Mouse (Mus musculus) heart, adult 2 months (tissue): ENCODE measurements around the gene Sim1. TPM values are rescaled to one million over a fixed set of nuclear protein-coding genes. Genes with fewer than 3 reads are reported as not detected.

Experiments used
- DNase-seq, 2 experiments: peaks; one replicate each; pipeline ENCODE4 v3.0.0; 2021
- H3K27ac ChIP-seq: fragments of 200-600 bp; 2 replicates; pipeline ENCODE4 v1.8.1; 2022
- H3K27me3 ChIP-seq: fragments of 200-500 bp; 2 replicates; pipeline ENCODE4 v1.6.1; 2012; ENCODE audit warnings: mild to moderate bottlenecking, low read length, inconsistent platforms, mixed read lengths; ENCODE audit not compliant: control insufficient read depth, insufficient read depth
- H3K36me3 ChIP-seq: fragments of 200-500 bp; 2 replicates; pipeline ENCODE4 v1.6.1; 2012; ENCODE audit warnings: low read length, inconsistent platforms; ENCODE audit not compliant: control insufficient read depth, insufficient read depth
- H3K4me1 ChIP-seq: fragments of 200-500 bp; 2 replicates; pipeline ENCODE4 v1.6.1; 2011; ENCODE audit warnings: low read length; ENCODE audit not compliant: control insufficient read depth, insufficient read depth
- H3K4me3 ChIP-seq: fragments of 200-600 bp; 2 replicates; pipeline ENCODE4 v1.8.1; 2022
- H3K79me2 ChIP-seq: fragments of 200-500 bp; replicated peaks from 2 replicates; pipeline ENCODE4 v1.6.1; 2012; ENCODE audit warnings: mild to moderate bottlenecking, inconsistent platforms, low read length, moderate library complexity, mixed read lengths; ENCODE audit not compliant: control insufficient read depth, insufficient read depth
- H3K9ac ChIP-seq: fragments of 200-500 bp; 2 replicates; pipeline ENCODE4 v1.6.1; 2012; ENCODE audit warnings: low read depth, mild to moderate bottlenecking, control low read depth, inconsistent platforms, low read length, mixed read lengths
- CTCF ChIP-seq: fragments of 200-600 bp; IDR thresholded peaks from 2 replicates; pipeline ENCODE4 v1.8.1; 2022; ENCODE audit warnings: antibody characterized with exemption, mild to moderate bottlenecking, moderate library complexity
- EP300 ChIP-seq: fragments of 200-500 bp; IDR thresholded peaks from 2 replicates; pipeline ENCODE4 v1.6.1; 2011; ENCODE audit warnings: low read depth, low read length, control low read depth; ENCODE audit not compliant: insufficient read depth
- POLR2A ChIP-seq: fragments of 200-500 bp; IDR thresholded peaks from 2 replicates; pipeline ENCODE4 v1.6.1; 2011; ENCODE audit warnings: mild to moderate bottlenecking, low read depth, low read length, control low read depth; ENCODE audit not compliant: insufficient read depth
- WGBS: fragments of 180-500 bp; shearing (Covaris S2); methylation state at CpG from one replicate; pipeline ENCODE4 v1.1.7; 2018; 5-methylcytosine and 5-hydroxymethylcytosine counted together
- intact Hi-C: fragments of 180-260 bp; cut with DNase I; formaldehyde crosslinking; loops from one replicate; pipeline ENCODE4 v1.15.1; 2025
- polyA plus RNA-seq: library from polyadenylated mRNA; depleted of rRNA; stranded (reverse); fragments of >200 nt; gene quantifications from 2 replicates; pipeline ENCODE4 v1.2.3, GENCODE M21; 2012
- total RNA-seq, 2 experiments: library from RNA; stranded (reverse); gene quantifications; 2 replicates each; pipeline ENCODE4 v1.2.3; 2021

The Sim1 gene
- total and polyA plus RNA-seq, 3 experiments, result not detected

GRCm38 (mm10) chr10:50890621-50891020 lies 3.9 kb upstream of the Sim1 start:
- TF ChIP-seq CTCF (no peak), EP300 (no peak), POLR2A (no peak)
- no peak overlapping the region for H3K4me3 ChIP-seq
- H3K36me3 ChIP-seq, result no peaks in the 10 kb centered on the region
- no peak for DNase-seq
- no peak overlapping the region for H3K27ac ChIP-seq
- no peaks in the 10 kb centered on the region; the same call in 1 of the 2 replicates for H3K4me1 ChIP-seq
- H3K27me3 ChIP-seq, result peaks cover 24% of the 10 kb centered on the region
- intact Hi-C loops, result no loop called here
- H3K9ac ChIP-seq, result no peak overlapping the region
- WGBS, result 23% methylated on average over 6 of the region's 6 CpGs
- no peaks in the 10 kb centered on the region for H3K79me2 ChIP-seq

- H3K4me1 ChIP-seq, result no peaks in the 10 kb centered on the region; the same call in 1 of the 2 replicates
- intact Hi-C loops, result no loop called here
- peaks cover 26% of the 10 kb centered on the region for H3K27me3 ChIP-seq
- no peak overlapping the region for H3K4me3 ChIP-seq
- H3K36me3 ChIP-seq, result no peaks in the 10 kb centered on the region
- 3% methylated on average over 26 of the region's 26 CpGs for WGBS
- no peak overlapping the region for H3K27ac ChIP-seq
- TF ChIP-seq CTCF (no peak), EP300 (no peak), POLR2A (no peak)
- no peak for DNase-seq
- H3K79me2 ChIP-seq, result no peaks in the 10 kb centered on the region
- H3K9ac ChIP-seq, result no peak overlapping the region
Measured at GRCm38 (mm10) chr10:50891876-50892711, 2.5 kb upstream of the Sim1 start.

GRCm38 (mm10) chr10:50892751-50893320 lies 1.7 kb upstream of the Sim1 start:
- Histone ChIP-seq H3K79me2 (no peaks in the 10 kb centered on the region), H3K4me1 (no peaks in the 10 kb centered on the region; the same call in 1 of the 2 replicates), H3K4me3 (no peak overlapping the region), H3K9ac (no peak overlapping the region), H3K27ac (no peak overlapping the region), H3K36me3 (no peaks in the 10 kb centered on the region), H3K27me3 (peaks cover 29% of the 10 kb centered on the region)
- 8% methylated on average over 15 of the region's 15 CpGs for WGBS
- TF ChIP-seq CTCF (no peak), EP300 (no peak), POLR2A (no peak)
- intact Hi-C loops, result no loop called here
- DNase-seq, result no peak

- no peak overlapping the region for H3K27ac ChIP-seq
- H3K36me3 ChIP-seq, result no peaks in the 10 kb centered on the region
- intact Hi-C loops, result no loop called here
- DNase-seq, result no peak
- 10% methylated on average over 10 of the region's 10 CpGs for WGBS
- H3K4me1 ChIP-seq, result no peaks in the 10 kb centered on the region; the same call in 1 of the 2 replicates
- no peaks in the 10 kb centered on the region for H3K79me2 ChIP-seq
- TF ChIP-seq CTCF (no peak), POLR2A (no peak), EP300 (no peak)
- no peak overlapping the region for H3K9ac ChIP-seq
- peaks cover 30% of the 10 kb centered on the region for H3K27me3 ChIP-seq
- H3K4me3 ChIP-seq, result no peak overlapping the region
Measured at GRCm38 (mm10) chr10:50893546-50893945, 1.0 kb upstream of the Sim1 start.

GRCm38 (mm10) chr10:50895091-50895790 lies 687 bp downstream of the Sim1 start:
- no peak overlapping the region for H3K9ac ChIP-seq
- no peaks in the 10 kb centered on the region for H3K79me2 ChIP-seq
- peaks cover 33% of the 10 kb centered on the region for H3K27me3 ChIP-seq
- no peak overlapping the region for H3K27ac ChIP-seq
- no peak for DNase-seq
- TF ChIP-seq POLR2A, result no peak
- no peak for TF ChIP-seq CTCF
- TF ChIP-seq EP300, result no peak
- intact Hi-C loops, result no loop called here
- H3K36me3 ChIP-seq, result no peaks in the 10 kb centered on the region
- WGBS, result 2% methylated on average over 44 of the region's 44 CpGs
- H3K4me1 ChIP-seq, result no peaks in the 10 kb centered on the region; the same call in 1 of the 2 replicates
- H3K4me3 ChIP-seq, result no peak overlapping the region
